Mouse (Mus musculus) neutrophil, adult 5-6 weeks (primary cell): ENCODE measurements around the gene Desi1. TPM values are rescaled to one million over a fixed set of nuclear protein-coding genes. Genes with fewer than 3 reads are reported as not detected.
"Not testable (repeated sequence)": the region's sequence is repeated elsewhere in the genome, so short reads cannot be mapped to it uniquely, and the experiment has no call there.

Experiments used
- ATAC-seq: fragments of 151-379, 151-347 bp; 2 replicates; pipeline ENCODE4 v1.8.0; 2017; ENCODE audit warnings: mild to moderate bottlenecking, moderate TSS enrichment; ENCODE audit not compliant: insufficient number of reproducible peaks, poor library complexity, low FRiP score, severe bottlenecking; ENCODE audit errors: extremely low read depth
- total RNA-seq: library from RNA; stranded (forward); fragments of 200-1000 nt; gene quantifications from 2 replicates; pipeline ENCODE4 v1.2.3, GENCODE M21; 2017

The Desi1 gene
- total RNA-seq, 1 experiment from 2014 or later = 7.3 TPM

- not testable (repeated sequence) for ATAC-seq
Observed at GRCm38 (mm10) chr15:81970498-81970897, 63.2 kb downstream of the Desi1 start.

GRCm38 (mm10) chr15:81969635-81970034, 64.0 kb downstream of the Desi1 start:
- ATAC-seq = not testable (repeated sequence)

GRCm38 (mm10) chr15:81969173-81969572, 64.5 kb downstream of the Desi1 start:
- ATAC-seq = no peak

- ATAC-seq = no peak
Observed at GRCm38 (mm10) chr15:81968447-81968846, 65.2 kb downstream of the Desi1 start.

GRCm38 (mm10) chr15:81967821-81968220, 65.8 kb downstream of the Desi1 start:
- no peak for ATAC-seq

GRCm38 (mm10) chr15:81966062-81966829, 67.4 kb downstream of the Desi1 start:
- no peak for ATAC-seq

- no peak for ATAC-seq
Observed at GRCm38 (mm10) chr15:81964980-81965545, 68.6 kb downstream of the Desi1 start.

- no peak for ATAC-seq
Observed at GRCm38 (mm10) chr15:81964262-81964661, 69.4 kb downstream of the Desi1 start.

GRCm38 (mm10) chr15:81961078-81961451, 72.6 kb downstream of the Desi1 start:
- no peak for ATAC-seq

- ATAC-seq = peak; percentile 92
Observed at GRCm38 (mm10) chr15:81960171-81961077, 73.2 kb downstream of the Desi1 start, which contains the start of gene Pmm1. Gene Pmm1, minus strand, starts transcription at chr15:81960930.

GRCm38 (mm10) chr15:81958906-81959305, 74.8 kb downstream of the Desi1 start:
- ATAC-seq = no peak

- ATAC-seq = no peak
Observed at GRCm38 (mm10) chr15:81957598-81957997, 76.1 kb downstream of the Desi1 start.

- ATAC-seq = no peak
Observed at GRCm38 (mm10) chr15:81956457-81956856, 77.2 kb downstream of the Desi1 start.

- no peak for ATAC-seq
Observed at GRCm38 (mm10) chr15:81955414-81955813, 78.2 kb downstream of the Desi1 start.

GRCm38 (mm10) chr15:81954716-81955115, 78.9 kb downstream of the Desi1 start:
- ATAC-seq = no peak

- ATAC-seq = no peak
Observed at GRCm38 (mm10) chr15:81954151-81954583, 79.5 kb downstream of the Desi1 start.

- ATAC-seq = no peak
Observed at GRCm38 (mm10) chr15:81952310-81952709, 81.4 kb downstream of the Desi1 start.

GRCm38 (mm10) chr15:81951159-81951558, 82.5 kb downstream of the Desi1 start:
- ATAC-seq = no peak

GRCm38 (mm10) chr15:81950716-81951115, 82.9 kb downstream of the Desi1 start:
- ATAC-seq = no peak
